Mouse (Mus musculus) MEL (cell line): ENCODE results near the gene Nlrc4.

ENCODE experiments used
- EP300 ChIP-seq, 2 experiments: IDR thresholded peaks; 2 replicates each; pipeline ENCODE4 v1.6.1; 2011; ENCODE audit warnings: improper control_type of control experiment in 2 of 2, low read length in 2 of 2, low read depth in 1 of 2, mild to moderate bottlenecking in 1 of 2
- HCFC1 ChIP-seq: IDR thresholded peaks from 2 replicates; pipeline ENCODE4 v1.6.1; 2012; ENCODE audit warnings: low read depth, mild to moderate bottlenecking, inconsistent platforms, low read length, improper control_type of control experiment, moderate library complexity
- POLR2AphosphoS2 ChIP-seq: IDR thresholded peaks from 2 replicates; pipeline ENCODE4 v1.6.1; 2011; ENCODE audit warnings: low read length, improper control_type of control experiment

- TF ChIP-seq HCFC1 (no peak), EP300 (IDR thresholded peaks at IDR 0.05; ENCODE audit: low read depth in 1 of 2, low read length in 2 of 2) (no peak), POLR2AphosphoS2 (no peak)
Observed at GRCm38 (mm10) chr17:74389847-74390246, 69.1 kb downstream of the Nlrc4 start.
